Mouse (Mus musculus) myocyte (in vitro differentiated cells): ENCODE data around the gene Atf2.

Experiments used
- CEBPB ChIP-seq: IDR thresholded peaks from 2 replicates; pipeline ENCODE4 v1.6.1; 2011; ENCODE audit warnings: mild to moderate bottlenecking, moderate library complexity; ENCODE audit not compliant: poor library complexity, insufficient read depth, severe bottlenecking
- E2F4 ChIP-seq: IDR thresholded peaks from one replicate; pipeline ENCODE4 v1.6.1; 2011; ENCODE audit warnings: mild to moderate bottlenecking, control low read depth, moderate library complexity; ENCODE audit not compliant: insufficient read depth
- MAX ChIP-seq: IDR thresholded peaks from one replicate; pipeline ENCODE4 v1.6.1; 2011; ENCODE audit warnings: low read depth, mild to moderate bottlenecking, control low read depth
- MYOD1 ChIP-seq, 3 experiments: IDR thresholded peaks; one replicate each; pipeline ENCODE4 v1.6.1; 2011; ENCODE audit warnings: control low read depth in 2 of 3, low read depth in 2 of 3, mild to moderate bottlenecking in 2 of 3, moderate library complexity in 1 of 3; ENCODE audit not compliant: insufficient read length in 2 of 3, control insufficient read depth in 1 of 3
- MYOG ChIP-seq, 3 experiments: IDR thresholded peaks; one replicate each; pipeline ENCODE4 v1.6.1; 2011; ENCODE audit warnings: control low read depth in 2 of 3, low read depth in 2 of 3, mild to moderate bottlenecking in 2 of 3; ENCODE audit not compliant: insufficient read length in 2 of 3, control insufficient read depth in 1 of 3, insufficient read depth in 1 of 3
- POLR2A ChIP-seq: IDR thresholded peaks from one replicate; pipeline ENCODE4 v1.6.1; 2011; ENCODE audit warnings: low read depth, mild to moderate bottlenecking, control low read depth, moderate library complexity; ENCODE audit not compliant: insufficient read length
- POLR2AphosphoS2 ChIP-seq: IDR thresholded peaks from one replicate; pipeline ENCODE4 v1.6.1; 2011; ENCODE audit warnings: low read depth, control low read depth; ENCODE audit not compliant: insufficient read length
- REST ChIP-seq: IDR thresholded peaks from one replicate; pipeline ENCODE4 v1.6.1; 2011; ENCODE audit warnings: mild to moderate bottlenecking, control low read depth, moderate library complexity; ENCODE audit not compliant: insufficient read depth, insufficient read length
- SRF ChIP-seq: IDR thresholded peaks from one replicate; pipeline ENCODE4 v1.6.1; 2011; ENCODE audit warnings: low read depth; ENCODE audit not compliant: control insufficient read depth, insufficient read length
- TCF12 ChIP-seq: IDR thresholded peaks from one replicate; pipeline ENCODE4 v1.6.1; 2011; ENCODE audit warnings: mild to moderate bottlenecking, control low read depth; ENCODE audit not compliant: poor library complexity, insufficient read depth, severe bottlenecking
- TCF3 ChIP-seq: IDR thresholded peaks from one replicate; pipeline ENCODE4 v1.6.1; 2011; ENCODE audit warnings: low read depth, control low read depth; ENCODE audit not compliant: insufficient read length
- USF1 ChIP-seq: IDR thresholded peaks from one replicate; pipeline ENCODE4 v1.6.1; 2011; ENCODE audit warnings: low read depth, mild to moderate bottlenecking, control low read depth, moderate library complexity

DNA sequence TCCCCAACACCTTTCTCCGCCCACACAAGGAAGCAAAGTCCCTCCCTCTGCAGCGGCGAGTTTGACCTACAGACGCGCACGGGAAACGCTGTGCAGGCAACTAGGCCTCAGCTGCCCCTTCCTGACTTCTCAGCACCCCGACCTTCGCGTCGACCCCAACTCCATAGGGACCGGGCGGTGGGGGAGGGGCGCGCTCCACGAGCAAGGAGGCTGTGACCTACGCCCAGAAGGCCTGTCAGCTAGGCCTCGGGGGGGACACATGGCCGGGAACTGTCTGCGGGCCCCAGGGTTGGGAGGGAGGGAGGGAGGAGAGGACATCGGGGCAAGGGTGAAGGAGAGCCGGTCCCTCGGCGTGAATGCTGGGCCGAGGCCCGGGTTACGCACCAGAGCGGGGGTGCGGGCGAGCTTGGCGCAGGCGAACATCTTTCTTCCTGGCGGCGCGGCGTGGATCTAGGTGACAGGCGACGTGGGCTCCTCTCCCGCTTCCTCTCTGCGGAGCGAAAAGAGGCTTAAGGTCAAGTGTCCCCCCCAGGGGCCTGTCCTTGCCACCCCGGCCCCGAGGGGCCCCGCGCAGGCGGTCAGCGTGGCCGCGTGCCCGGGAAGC, 18.2 kb upstream of the Atf2 start:
- TF ChIP-seq E2F4: no peak
- peak; percentile 68 for TF ChIP-seq POLR2AphosphoS2
- TF ChIP-seq CEBPB: no peak
- TF ChIP-seq POLR2A: peak; percentile 61
- TF ChIP-seq REST: no peak
- TF ChIP-seq USF1: no peak
- TF ChIP-seq TCF12: no peak
- no peak for TF ChIP-seq MYOD1 (IDR thresholded peaks at IDR 0.05; ENCODE audit: control insufficient read depth in 1 of 3, insufficient read length in 2 of 3, low read depth in 2 of 3)
- TF ChIP-seq SRF: no peak
- TF ChIP-seq MAX: no peak
- no peak for TF ChIP-seq MYOG (IDR thresholded peaks at IDR 0.05; ENCODE audit: control insufficient read depth in 1 of 3, insufficient read depth in 1 of 3, insufficient read length in 2 of 3, low read depth in 2 of 3)
- TF ChIP-seq TCF3: no peak
